Mouse (Mus musculus) midbrain, embryonic 16.5 days (tissue): Measurements from ENCODE around the gene Tktl2. TPM values are rescaled to one million over a fixed set of nuclear protein-coding genes. Genes with fewer than 3 reads are reported as not detected.

Experiments
- ATAC-seq: fragments of 200-750 bp; cut with Nextera tagmentation; 2 replicates; pipeline ENCODE4 v1.8.0; 2017; ENCODE audit warnings: moderate TSS enrichment
- H3K27ac ChIP-seq: fragments of 300-500 bp; sonication (generic); 2 replicates; pipeline ENCODE4 v1.5.1; 2014; ENCODE audit warnings: mild to moderate bottlenecking, low read length, mixed read lengths
- H3K27me3 ChIP-seq: fragments of 300-500 bp; sonication (generic); 2 replicates; pipeline ENCODE4 v1.6.1; 2014; ENCODE audit warnings: low read depth, low read length, mixed read lengths; ENCODE audit not compliant: control insufficient read depth, insufficient read depth
- H3K36me3 ChIP-seq: fragments of 300-500 bp; sonication (generic); 2 replicates; pipeline ENCODE4 v1.6.1; 2014; ENCODE audit warnings: mild to moderate bottlenecking, low read length, moderate library complexity, mixed read lengths; ENCODE audit not compliant: control insufficient read depth, insufficient read depth
- H3K4me1 ChIP-seq: fragments of 300-500 bp; sonication (generic); 2 replicates; pipeline ENCODE4 v1.6.1; 2014; ENCODE audit warnings: mild to moderate bottlenecking, low read length, mixed read lengths; ENCODE audit not compliant: control insufficient read depth, insufficient read depth
- H3K4me2 ChIP-seq: fragments of 300-500 bp; sonication (generic); 2 replicates; pipeline ENCODE4 v1.6.1; 2014; ENCODE audit warnings: mild to moderate bottlenecking, low read length, mixed read lengths
- H3K4me3 ChIP-seq: fragments of 300-500 bp; sonication (generic); 2 replicates; pipeline ENCODE4 v1.5.1; 2014; ENCODE audit warnings: low read depth, mild to moderate bottlenecking, low read length, moderate library complexity, mixed read lengths
- H3K9ac ChIP-seq: fragments of 300-500 bp; sonication (generic); 2 replicates; pipeline ENCODE4 v1.6.1; 2014; ENCODE audit warnings: low read depth, low read length, mixed read lengths
- H3K9me3 ChIP-seq: fragments of 300-500 bp; sonication (generic); replicated peaks from 2 replicates; pipeline ENCODE4 v1.6.1; 2014; ENCODE audit warnings: mild to moderate bottlenecking, low read length, mixed read lengths; ENCODE audit not compliant: control insufficient read depth, poor library complexity, severe bottlenecking
- WGBS: fragments of 180-500 bp; shearing (Covaris S2); extraction: QIAGEN DNeasy Blood & Tissue Kit; methylation state at CpG from one replicate; pipeline ENCODE4 v1.1.7; 2014; 5-methylcytosine and 5-hydroxymethylcytosine counted together
- polyA plus RNA-seq: library from polyadenylated mRNA; unstranded; fragments of >200 nt; fragmentation: Nextera tagmentation; extraction: Ambion mirVana; gene quantifications from 2 replicates; pipeline ENCODE4 v1.2.1, GENCODE M21; 2015

Tktl2 gene
- polyA plus RNA-seq, 1 experiment from 2014 or later, result 0.08 TPM

GRCm38 (mm10) chr8:66503381-66503780 is 8.2 kb upstream of the Tktl2 start:
- H3K4me3 ChIP-seq, result no peak overlapping the region
- no peak overlapping the region for H3K27ac ChIP-seq
- no peaks in the 10 kb centered on the region for H3K27me3 ChIP-seq
- ATAC-seq, result no peak
- no peak overlapping the region for H3K4me2 ChIP-seq
- 82% methylated on average over 2 of the region's 2 CpGs for WGBS
- H3K9me3 ChIP-seq, result no peaks in the 10 kb centered on the region
- H3K36me3 ChIP-seq, result no peaks in the 10 kb centered on the region
- no peak overlapping the region for H3K9ac ChIP-seq
- no peaks in the 10 kb centered on the region for H3K4me1 ChIP-seq

- WGBS, result 94% methylated on average over 2 of the region's 2 CpGs
- Histone ChIP-seq H3K27ac (no peak overlapping the region), H3K4me3 (no peak overlapping the region), H3K9ac (no peak overlapping the region), H3K4me2 (no peak overlapping the region), H3K4me1 (no peaks in the 10 kb centered on the region), H3K27me3 (no peaks in the 10 kb centered on the region), H3K9me3 (no peaks in the 10 kb centered on the region), H3K36me3 (no peaks in the 10 kb centered on the region)
- no peak for ATAC-seq
Measured at GRCm38 (mm10) chr8:66519149-66519548, 7.6 kb downstream of the Tktl2 start.

GRCm38 (mm10) chr8:66520576-66520975 is 9.0 kb downstream of the Tktl2 start:
- H3K27me3 ChIP-seq, result no peaks in the 10 kb centered on the region
- no peaks in the 10 kb centered on the region for H3K9me3 ChIP-seq
- H3K9ac ChIP-seq, result no peak overlapping the region
- H3K4me1 ChIP-seq, result no peaks in the 10 kb centered on the region
- no peak overlapping the region for H3K4me3 ChIP-seq
- no peak for ATAC-seq
- no peak overlapping the region for H3K27ac ChIP-seq
- no peaks in the 10 kb centered on the region for H3K36me3 ChIP-seq
- no peak overlapping the region for H3K4me2 ChIP-seq

GRCm38 (mm10) chr8:66550092-66550491 is 38.5 kb downstream of the Tktl2 start:
- Histone ChIP-seq H3K4me3 (no peak overlapping the region), H3K27me3 (no peaks in the 10 kb centered on the region), H3K4me1 (no peaks in the 10 kb centered on the region), H3K36me3 (no peaks in the 10 kb centered on the region), H3K4me2 (no peak overlapping the region), H3K27ac (no peak overlapping the region), H3K9me3 (no peaks in the 10 kb centered on the region), H3K9ac (no peak overlapping the region)
- 37% methylated on average over 7 of the region's 7 CpGs for WGBS
- ATAC-seq, result no peak

Other genes starting within 250 kb of the Tktl2 start
- gene Tma16, start 25.2 kb upstream of the Tktl2 start, polyA plus RNA-seq, result 10.6 and 11.4 TPM in 2 replicates
- gene Npy5r, start 176.4 kb downstream of the Tktl2 start, polyA plus RNA-seq, result 1.4 and 2.1 TPM in 2 replicates
- 4.4 and 6.6 TPM in 2 replicates for gene Npy1r, start 185.4 kb downstream of the Tktl2 start, polyA plus RNA-seq